Mouse (Mus musculus) cerebellum, adult 2 months (tissue): Measurements from ENCODE around the gene Aph1c.

Experiments used
- CTCF ChIP-seq: fragments of 200-500 bp; IDR thresholded peaks from 2 replicates; pipeline ENCODE4 v1.5.1; 2011; ENCODE audit warnings: low read depth, mild to moderate bottlenecking, control low read depth, low read length, moderate library complexity, borderline replicate concordance; ENCODE audit not compliant: insufficient read depth
- POLR2A ChIP-seq: fragments of 200-500 bp; IDR thresholded peaks from 2 replicates; pipeline ENCODE4 v1.6.1; 2011; ENCODE audit warnings: low read length, control low read depth, borderline replicate concordance; ENCODE audit not compliant: insufficient read depth

DNA sequence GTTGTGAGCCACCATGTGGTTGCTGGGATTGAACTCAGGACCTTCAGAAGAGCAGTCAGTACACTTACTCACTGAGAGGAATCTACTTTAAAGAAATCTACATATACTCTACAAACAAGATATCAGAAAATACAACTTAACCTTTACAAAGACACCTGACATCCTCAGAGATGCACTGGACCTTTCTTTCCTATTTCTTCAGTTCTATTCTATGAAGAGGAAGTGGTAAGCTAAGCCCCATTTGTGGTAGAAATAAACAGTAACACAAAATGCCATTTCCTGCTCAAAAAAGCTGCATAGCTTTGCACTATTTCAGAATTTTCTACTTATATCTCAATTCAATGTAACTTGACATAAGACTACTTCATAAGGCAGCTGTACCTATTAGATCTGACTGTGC is 39.0 kb upstream of the Aph1c start:
- no peak for TF ChIP-seq CTCF
- TF ChIP-seq POLR2A: no peak
